Mouse (Mus musculus): ENCODE data around the gene Rusc2. TPM values are rescaled to one million over a fixed set of nuclear protein-coding genes. Genes with fewer than 3 reads are reported as not detected.

The Rusc2 gene
- total and polyA plus RNA-seq, 2 experiments from 2014 or later = 63.8 to 151 TPM

DNA sequence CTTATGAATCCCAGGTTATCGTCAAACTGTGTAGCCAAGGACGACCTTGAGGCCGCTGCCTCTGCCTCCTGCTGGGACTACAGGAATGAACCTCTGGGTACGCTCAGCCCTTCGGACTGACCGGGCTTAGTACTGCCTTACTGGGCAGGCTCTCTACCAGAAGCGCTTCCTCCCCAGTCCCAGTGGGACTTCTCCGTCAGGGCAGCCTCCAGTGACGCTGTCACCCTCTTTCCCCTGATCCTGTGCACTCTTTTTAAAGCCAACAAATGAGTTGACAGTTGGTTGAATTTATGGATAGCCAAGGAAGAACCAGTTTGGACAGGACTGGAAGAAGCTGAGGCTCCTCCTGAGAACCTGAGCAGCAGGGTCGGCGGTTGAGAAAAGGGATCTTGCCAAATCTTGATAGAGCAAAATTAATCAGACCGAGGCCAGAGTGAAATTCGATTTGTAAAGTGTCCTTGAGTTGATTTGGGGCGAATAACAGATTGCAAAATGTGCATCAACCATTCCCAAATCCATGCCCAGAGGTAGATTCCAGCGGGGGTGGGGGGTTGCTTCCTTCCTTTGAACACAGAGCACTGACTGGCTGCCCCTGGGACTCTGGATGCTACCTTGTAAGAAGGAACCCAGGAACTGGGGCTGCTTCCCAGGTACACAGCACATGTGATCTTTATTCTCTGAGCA lies 37.3 kb downstream of the Rusc2 start:
- Histone ChIP-seq H3K9ac (replicated peaks; ENCODE audit: low read length) (no peak overlapping the region), H3K4me1 (ENCODE audit: insufficient read depth, low read length) (no peaks in the 10 kb centered on the region), H3K4me3 (ENCODE audit: low read length) (no peak overlapping the region), H3K4me2 (ENCODE audit: low read depth, low read length) (no peak overlapping the region), H3K27me3 (ENCODE audit: insufficient read depth, low read length) (no peaks in the 10 kb centered on the region), H3K27ac (peak overlapping the region; percentile 20; the same call in 1 of the 2 replicates), H3K36me3 (ENCODE audit: insufficient read depth, low read length) (peaks cover 50% of the 10 kb centered on the region), H3K9me3 (ENCODE audit: low read length) (no peaks in the 10 kb centered on the region)
- no peak for TF ChIP-seq CTCF (IDR thresholded peaks at IDR 0.05; ENCODE audit: low read depth)
- WGBS = 48% methylated on average over 15 of the region's 15 CpGs
- ATAC-seq (no peak), DNase-seq (ENCODE audit: low spot score) (no peak)

DNA sequence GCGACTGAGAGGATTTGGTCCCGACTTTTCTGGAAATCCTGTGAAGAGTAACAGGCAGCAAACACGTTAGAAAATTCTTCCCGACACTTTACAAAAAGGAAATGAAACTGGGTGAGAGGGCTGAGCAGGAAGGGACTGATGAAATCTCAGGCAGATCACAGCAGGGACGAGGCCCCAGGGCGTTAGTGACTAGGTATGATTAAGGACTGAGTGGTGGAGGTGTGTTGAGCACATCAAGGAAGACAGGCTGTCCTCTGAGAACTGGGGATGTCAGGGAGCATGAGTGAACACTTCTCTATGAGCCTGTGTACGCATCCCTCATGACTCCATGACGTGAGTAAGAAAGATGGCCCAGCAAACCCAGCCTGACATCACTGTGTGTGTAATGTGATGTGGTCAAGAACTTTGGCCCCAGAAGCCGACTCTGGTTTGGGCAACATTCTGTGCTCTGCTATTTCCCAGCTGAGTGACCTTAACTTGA lies 38.1 kb downstream of the Rusc2 start:
- Histone ChIP-seq H3K4me3 (ENCODE audit: low read length) (no peak overlapping the region), H3K9ac (replicated peaks; ENCODE audit: low read length) (no peak overlapping the region), H3K4me2 (ENCODE audit: low read depth, low read length) (no peak overlapping the region), H3K27ac (peak overlapping the region; percentile 20; the same call in 1 of the 2 replicates), H3K4me1 (ENCODE audit: insufficient read depth, low read length) (no peaks in the 10 kb centered on the region), H3K9me3 (ENCODE audit: low read length) (no peaks in the 10 kb centered on the region), H3K36me3 (ENCODE audit: insufficient read depth, low read length) (peaks cover 53% of the 10 kb centered on the region), H3K27me3 (ENCODE audit: insufficient read depth, low read length) (no peaks in the 10 kb centered on the region)
- no peak for TF ChIP-seq CTCF (IDR thresholded peaks at IDR 0.05; ENCODE audit: low read depth)
- 70% methylated on average over 9 of the region's 9 CpGs for WGBS
- DNase-seq (ENCODE audit: low spot score) (no peak), ATAC-seq (no peak; the same call in 1 of the 2 replicates)

DNA sequence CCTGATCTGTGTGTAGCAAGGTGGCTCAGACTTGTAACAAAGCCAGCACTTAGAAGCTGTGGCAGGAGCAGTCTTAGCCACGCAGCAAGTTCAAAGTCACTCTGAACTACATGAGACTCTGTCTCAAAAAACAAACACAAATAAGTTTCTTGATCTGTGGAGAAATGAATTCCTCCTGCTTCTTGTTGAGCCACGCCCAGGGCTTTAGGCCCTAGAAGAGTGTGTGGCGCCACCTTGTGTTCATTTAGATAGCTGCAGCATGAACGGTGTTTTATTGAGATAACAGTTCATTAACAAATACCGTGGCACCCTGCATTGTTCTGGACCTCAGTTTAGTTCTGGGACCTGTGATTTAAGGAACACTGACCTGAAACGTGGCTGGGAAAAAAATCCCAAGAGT lies 38.5 kb downstream of the Rusc2 start:
- 6% methylated on average over 6 of the region's 6 CpGs for WGBS
- H3K4me3 ChIP-seq (ENCODE audit: low read length) = no peak overlapping the region
- no peaks in the 10 kb centered on the region for H3K4me1 ChIP-seq (ENCODE audit: insufficient read depth, low read length)
- ATAC-seq = peak; percentile 41
- peak; percentile 93 for DNase-seq (ENCODE audit: low spot score)
- no peak overlapping the region for H3K9ac ChIP-seq (replicated peaks; ENCODE audit: low read length)
- no peak overlapping the region for H3K27ac ChIP-seq
- no peak overlapping the region for H3K4me2 ChIP-seq (ENCODE audit: low read depth, low read length)
- peak; percentile 95 for TF ChIP-seq CTCF (IDR thresholded peaks at IDR 0.05; ENCODE audit: low read depth)
- H3K27me3 ChIP-seq (ENCODE audit: insufficient read depth, low read length) = no peaks in the 10 kb centered on the region
- H3K36me3 ChIP-seq (ENCODE audit: insufficient read depth, low read length) = peaks cover 54% of the 10 kb centered on the region
- H3K9me3 ChIP-seq (ENCODE audit: low read length) = no peaks in the 10 kb centered on the region

DNA sequence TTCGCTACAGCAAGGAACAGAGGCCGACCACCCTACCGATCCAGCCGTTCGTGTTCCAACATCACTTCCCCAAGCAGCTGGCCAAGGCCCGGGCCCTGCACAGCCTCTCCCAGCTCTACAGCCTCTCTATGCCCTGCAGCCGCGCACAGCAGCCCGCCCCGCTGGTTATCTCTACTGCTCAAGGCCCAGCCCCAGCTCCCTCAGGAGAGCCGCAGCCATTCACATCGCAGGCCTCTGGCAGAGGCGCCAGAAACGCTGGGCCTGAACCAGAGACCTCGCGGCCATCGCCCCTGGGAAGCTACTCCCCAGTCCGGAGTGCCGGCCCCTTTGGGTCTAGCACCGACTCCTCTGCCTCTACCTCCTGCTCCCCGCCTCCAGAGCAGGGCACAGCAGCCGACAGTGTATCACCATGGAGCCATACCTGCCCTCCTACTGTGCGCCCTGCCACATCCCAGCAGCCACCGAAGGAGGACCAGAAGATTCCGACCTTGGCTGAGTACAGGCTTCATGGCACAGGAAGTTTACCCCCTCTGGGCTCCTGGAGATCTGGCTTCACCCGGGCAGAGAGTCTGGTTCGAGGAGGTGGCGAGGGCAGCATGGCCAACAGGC lies 40.0 kb downstream of the Rusc2 start:
- DNase-seq (ENCODE audit: low spot score) = no peak

DNA sequence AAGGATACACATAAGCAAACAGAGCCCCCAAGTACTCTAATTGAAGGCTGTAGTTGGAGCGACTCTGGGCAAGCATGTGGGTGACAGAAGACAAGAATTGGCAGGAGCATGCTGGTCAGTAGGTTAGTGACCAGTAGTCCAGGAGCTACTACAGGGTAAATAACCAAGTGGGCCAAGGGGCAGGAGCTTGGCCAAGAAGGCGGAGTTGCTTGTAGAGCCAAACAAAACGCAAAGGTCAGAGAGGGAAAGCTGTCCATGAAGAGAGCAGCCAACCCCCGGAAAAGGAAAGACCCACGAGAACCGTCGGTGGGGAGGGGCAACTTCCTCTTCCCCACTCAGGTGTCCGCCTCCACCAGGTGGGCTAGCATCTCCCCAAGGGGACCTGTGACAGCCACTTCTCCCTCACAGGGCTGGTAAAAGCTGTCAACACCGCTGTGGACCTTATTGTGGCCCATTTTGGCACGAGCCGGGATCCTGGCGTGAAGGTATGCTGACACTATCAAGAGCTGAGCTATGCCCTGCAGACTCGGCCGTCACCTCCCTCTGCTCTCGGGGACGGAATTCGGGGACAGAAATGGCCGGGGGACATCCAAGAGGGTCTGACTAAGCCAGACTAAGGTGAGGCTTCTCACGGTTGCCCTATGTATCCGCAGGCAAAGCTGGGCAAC lies 41.6 kb downstream of the Rusc2 start:
- no peak overlapping the region for H3K9ac ChIP-seq (replicated peaks; ENCODE audit: low read length)
- no peak for TF ChIP-seq CTCF (IDR thresholded peaks at IDR 0.05; ENCODE audit: low read depth)
- DNase-seq (ENCODE audit: low spot score) (no peak), ATAC-seq (no peak)
- H3K4me1 ChIP-seq (ENCODE audit: insufficient read depth, low read length) = no peaks in the 10 kb centered on the region
- H3K27ac ChIP-seq = no peak overlapping the region
- H3K9me3 ChIP-seq (ENCODE audit: low read length) = no peaks in the 10 kb centered on the region
- H3K4me3 ChIP-seq (ENCODE audit: low read length) = no peak overlapping the region
- peaks cover 59% of the 10 kb centered on the region for H3K36me3 ChIP-seq (ENCODE audit: insufficient read depth, low read length)
- 91% methylated on average over 20 of the region's 20 CpGs for WGBS
- no peak overlapping the region for H3K4me2 ChIP-seq (ENCODE audit: low read depth, low read length)
- H3K27me3 ChIP-seq (ENCODE audit: insufficient read depth, low read length) = no peaks in the 10 kb centered on the region

More for the DNA sequence above, 40.0 kb downstream of the Rusc2 start:
- no peak overlapping the region for H3K4me2 ChIP-seq (ENCODE audit: low read depth, low read length)
- H3K9ac ChIP-seq (replicated peaks; ENCODE audit: low read length) = no peak overlapping the region
- H3K27me3 ChIP-seq (ENCODE audit: insufficient read depth, low read length) = no peaks in the 10 kb centered on the region
- TF ChIP-seq CTCF (IDR thresholded peaks at IDR 0.05; ENCODE audit: low read depth) = no peak
- H3K9me3 ChIP-seq (ENCODE audit: low read length) = no peaks in the 10 kb centered on the region
- WGBS = 81% methylated on average over 28 of the region's 28 CpGs
- peaks cover 54% of the 10 kb centered on the region for H3K36me3 ChIP-seq (ENCODE audit: insufficient read depth, low read length)
- no peak overlapping the region for H3K27ac ChIP-seq
- no peaks in the 10 kb centered on the region for H3K4me1 ChIP-seq (ENCODE audit: insufficient read depth, low read length)
- ATAC-seq = no peak
- no peak overlapping the region for H3K4me3 ChIP-seq (ENCODE audit: low read length)

DNA sequence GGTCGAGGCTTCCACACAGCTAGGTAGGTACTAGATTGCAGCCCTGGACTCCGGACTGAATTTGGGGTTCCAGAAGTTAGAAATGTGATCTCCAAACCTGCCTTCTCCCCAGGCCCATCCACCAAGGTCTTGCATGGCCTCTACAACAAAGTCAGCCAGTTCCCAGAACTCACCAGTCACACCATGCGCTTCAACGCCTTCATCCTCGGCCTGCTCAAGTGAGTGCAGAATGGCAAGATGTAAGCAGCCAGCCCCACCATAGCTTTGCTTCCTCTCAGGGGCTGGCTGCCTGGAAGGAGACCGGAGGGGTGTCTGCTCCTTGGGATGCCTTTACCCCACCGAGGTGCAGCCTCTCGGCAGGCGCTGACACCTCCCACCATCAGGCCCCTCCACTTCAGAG lies 42.3 kb downstream of the Rusc2 start:
- no peak overlapping the region for H3K4me2 ChIP-seq (ENCODE audit: low read depth, low read length)
- WGBS = 84% methylated on average over 9 of the region's 9 CpGs
- DNase-seq (ENCODE audit: low spot score) = no peak
- no peak for TF ChIP-seq CTCF (IDR thresholded peaks at IDR 0.05; ENCODE audit: low read depth)
- H3K9me3 ChIP-seq (ENCODE audit: low read length) = no peaks in the 10 kb centered on the region
- no peak overlapping the region for H3K4me3 ChIP-seq (ENCODE audit: low read length)
- H3K4me1 ChIP-seq (ENCODE audit: insufficient read depth, low read length) = no peaks in the 10 kb centered on the region
- no peak for ATAC-seq
- H3K27ac ChIP-seq = no peak overlapping the region
- H3K27me3 ChIP-seq (ENCODE audit: insufficient read depth, low read length) = no peaks in the 10 kb centered on the region
- no peak overlapping the region for H3K9ac ChIP-seq (replicated peaks; ENCODE audit: low read length)
- peaks cover 59% of the 10 kb centered on the region for H3K36me3 ChIP-seq (ENCODE audit: insufficient read depth, low read length)

Data from hindbrain, postnatal 0 days (tissue).